Mouse (Mus musculus) myocyte (in vitro differentiated cells): ENCODE data around the gene Celf2. TPM values are rescaled to one million over a fixed set of nuclear protein-coding genes. Genes with fewer than 3 reads are reported as not detected.

ENCODE experiments used
- H3K27me3 ChIP-seq: one replicate; pipeline ENCODE4 v1.6.1; 2011; ENCODE audit not compliant: control insufficient read depth, insufficient read depth, insufficient read length
- H3K36me3 ChIP-seq: one replicate; pipeline ENCODE4 v1.6.1; 2011; ENCODE audit not compliant: control insufficient read depth, insufficient read depth
- H3K4me2 ChIP-seq: one replicate; pipeline ENCODE4 v1.6.1; 2011; ENCODE audit warnings: low read depth, control low read depth
- H3K4me3 ChIP-seq: one replicate; pipeline ENCODE4 v1.5.1; 2011; ENCODE audit warnings: mild to moderate bottlenecking, control low read depth, moderate library complexity
- H3K79me2 ChIP-seq: one replicate; pipeline ENCODE4 v1.6.1; 2011; ENCODE audit not compliant: control insufficient read depth, insufficient read depth
- H3ac ChIP-seq: one replicate; pipeline ENCODE4 v1.6.1; 2011; ENCODE audit not compliant: control insufficient read depth, insufficient read length
- CEBPB ChIP-seq: IDR thresholded peaks from 2 replicates; pipeline ENCODE4 v1.6.1; 2011; ENCODE audit warnings: mild to moderate bottlenecking, moderate library complexity; ENCODE audit not compliant: poor library complexity, insufficient read depth, severe bottlenecking
- E2F4 ChIP-seq: IDR thresholded peaks from one replicate; pipeline ENCODE4 v1.6.1; 2011; ENCODE audit warnings: mild to moderate bottlenecking, control low read depth, moderate library complexity; ENCODE audit not compliant: insufficient read depth
- MAX ChIP-seq: IDR thresholded peaks from one replicate; pipeline ENCODE4 v1.6.1; 2011; ENCODE audit warnings: low read depth, mild to moderate bottlenecking, control low read depth
- MYOD1 ChIP-seq, 3 experiments: IDR thresholded peaks; one replicate each; pipeline ENCODE4 v1.6.1; 2011; ENCODE audit warnings: control low read depth in 2 of 3, low read depth in 2 of 3, mild to moderate bottlenecking in 2 of 3, moderate library complexity in 1 of 3; ENCODE audit not compliant: insufficient read length in 2 of 3, control insufficient read depth in 1 of 3
- MYOG ChIP-seq, 3 experiments: IDR thresholded peaks; one replicate each; pipeline ENCODE4 v1.6.1; 2011; ENCODE audit warnings: control low read depth in 2 of 3, low read depth in 2 of 3, mild to moderate bottlenecking in 2 of 3; ENCODE audit not compliant: insufficient read length in 2 of 3, control insufficient read depth in 1 of 3, insufficient read depth in 1 of 3
- POLR2A ChIP-seq: IDR thresholded peaks from one replicate; pipeline ENCODE4 v1.6.1; 2011; ENCODE audit warnings: low read depth, mild to moderate bottlenecking, control low read depth, moderate library complexity; ENCODE audit not compliant: insufficient read length
- POLR2AphosphoS2 ChIP-seq: IDR thresholded peaks from one replicate; pipeline ENCODE4 v1.6.1; 2011; ENCODE audit warnings: low read depth, control low read depth; ENCODE audit not compliant: insufficient read length
- REST ChIP-seq: IDR thresholded peaks from one replicate; pipeline ENCODE4 v1.6.1; 2011; ENCODE audit warnings: mild to moderate bottlenecking, control low read depth, moderate library complexity; ENCODE audit not compliant: insufficient read depth, insufficient read length
- SRF ChIP-seq: IDR thresholded peaks from one replicate; pipeline ENCODE4 v1.6.1; 2011; ENCODE audit warnings: low read depth; ENCODE audit not compliant: control insufficient read depth, insufficient read length
- TCF12 ChIP-seq: IDR thresholded peaks from one replicate; pipeline ENCODE4 v1.6.1; 2011; ENCODE audit warnings: mild to moderate bottlenecking, control low read depth; ENCODE audit not compliant: poor library complexity, insufficient read depth, severe bottlenecking
- TCF3 ChIP-seq: IDR thresholded peaks from one replicate; pipeline ENCODE4 v1.6.1; 2011; ENCODE audit warnings: low read depth, control low read depth; ENCODE audit not compliant: insufficient read length
- USF1 ChIP-seq: IDR thresholded peaks from one replicate; pipeline ENCODE4 v1.6.1; 2011; ENCODE audit warnings: low read depth, mild to moderate bottlenecking, control low read depth, moderate library complexity
- polyA plus RNA-seq: library from polyadenylated mRNA; unstranded; fragments of >200 nt; fragmentation: generic; extraction: Trizol; gene quantifications from one replicate; pipeline ENCODE4 v1.2.1, GENCODE M21; 2012; ENCODE audit warnings: missing spikeins

Celf2 gene
- polyA plus RNA-seq, 1 experiment, result 30.1 TPM

DNA sequence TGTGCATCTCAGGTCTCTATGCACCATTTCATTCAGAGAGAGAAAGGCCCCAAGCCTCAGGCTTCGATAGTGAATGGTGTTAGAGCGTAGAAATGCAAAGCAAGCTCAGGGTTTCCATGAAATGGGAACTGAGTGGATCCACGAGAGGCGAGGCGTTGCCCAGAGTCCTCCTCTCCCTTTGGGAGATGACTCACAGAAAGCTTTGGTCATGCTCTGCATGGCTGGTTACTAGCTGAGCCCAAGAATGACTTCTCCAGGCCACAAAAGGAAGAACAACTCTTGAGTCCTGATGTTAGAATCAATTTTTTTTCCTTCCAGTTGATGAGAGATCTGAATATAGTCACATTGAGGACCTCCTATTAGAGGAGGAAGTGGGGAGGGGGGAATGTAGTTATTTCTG is 496.2 kb downstream of the Celf2 start:
- Histone ChIP-seq H3K4me3 (no peak overlapping the region), H3K27me3 (no peaks in the 10 kb centered on the region)
- TF ChIP-seq MYOG (IDR thresholded peaks at IDR 0.05; ENCODE audit: control insufficient read depth in 1 of 3, insufficient read depth in 1 of 3, insufficient read length in 2 of 3, low read depth in 2 of 3) (no peak), SRF (no peak), MYOD1 (IDR thresholded peaks at IDR 0.05; ENCODE audit: control insufficient read depth in 1 of 3, insufficient read length in 2 of 3, low read depth in 2 of 3) (no peak), USF1 (no peak), TCF3 (no peak), TCF12 (no peak), REST (no peak), POLR2AphosphoS2 (no peak), E2F4 (no peak), CEBPB (no peak), POLR2A (no peak), MAX (no peak)

DNA sequence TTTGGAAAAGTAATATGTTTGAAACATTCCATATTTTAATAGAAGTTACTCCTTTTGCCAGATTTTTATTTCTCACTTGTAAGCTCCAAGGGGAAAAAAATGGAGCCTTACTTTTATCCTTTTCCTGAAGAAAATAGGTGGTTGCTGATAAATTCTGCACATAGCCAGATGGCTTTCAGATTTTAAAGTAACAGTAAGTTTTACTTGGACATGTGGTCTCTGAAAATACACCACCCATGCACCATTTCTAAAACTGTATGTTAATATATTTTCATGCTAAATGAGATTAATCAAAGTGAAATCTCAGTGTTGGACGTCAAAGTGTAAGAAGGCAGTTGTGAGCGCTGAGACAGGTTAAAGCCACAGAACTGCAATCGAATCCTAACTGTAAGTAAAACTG is 502.5 kb downstream of the Celf2 start:
- no peak overlapping the region for H3K4me2 ChIP-seq
- TF ChIP-seq USF1, result no peak
- TF ChIP-seq SRF, result no peak
- TF ChIP-seq POLR2A, result no peak
- no peak for TF ChIP-seq E2F4
- no peak overlapping the region for H3ac ChIP-seq

More for the DNA sequence above, 496.2 kb downstream of the Celf2 start:
- no peaks in the 10 kb centered on the region for H3K36me3 ChIP-seq
- H3ac ChIP-seq, result no peak overlapping the region
- H3K79me2 ChIP-seq, result no peaks in the 10 kb centered on the region
- peak overlapping the region; percentile 57 for H3K4me2 ChIP-seq

DNA sequence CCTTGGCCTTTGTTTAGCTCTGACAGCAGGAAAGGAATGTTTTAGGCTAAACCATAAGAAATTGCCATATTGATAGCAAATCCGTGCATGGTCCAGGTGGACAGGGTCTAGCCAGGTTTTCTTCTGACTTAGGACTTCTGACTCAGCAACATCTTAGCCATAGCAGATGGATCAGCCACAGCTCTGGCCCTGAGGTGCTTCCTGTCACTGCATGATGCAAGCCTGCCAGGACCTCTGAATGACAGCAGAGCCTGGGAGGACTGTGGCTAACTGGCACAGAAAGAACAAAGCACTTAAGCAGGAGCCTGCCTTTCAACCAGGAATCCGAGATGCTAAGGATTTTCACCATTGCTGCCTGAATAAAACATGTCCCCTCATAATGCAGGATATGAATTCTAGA is 507.4 kb downstream of the Celf2 start:
- H3ac ChIP-seq, result no peak overlapping the region
- no peak overlapping the region for H3K4me3 ChIP-seq
- H3K79me2 ChIP-seq, result no peaks in the 10 kb centered on the region
- H3K36me3 ChIP-seq, result peaks cover 3% of the 10 kb centered on the region
- TF ChIP-seq MYOD1 (IDR thresholded peaks at IDR 0.05; ENCODE audit: control insufficient read depth in 1 of 3, insufficient read length in 2 of 3, low read depth in 2 of 3) (peak; percentile 4 to 69 (median 44)), CEBPB (peak; percentile 78), POLR2A (no peak), MYOG (IDR thresholded peaks at IDR 0.05; ENCODE audit: control insufficient read depth in 1 of 3, insufficient read depth in 1 of 3, insufficient read length in 2 of 3, low read depth in 2 of 3) (peak in 1 of 3 experiments; percentile 55)
- no peaks in the 10 kb centered on the region for H3K27me3 ChIP-seq
- no peak overlapping the region for H3K4me2 ChIP-seq

More for the DNA sequence above, 502.5 kb downstream of the Celf2 start:
- peaks cover 3% of the 10 kb centered on the region for H3K36me3 ChIP-seq
- H3K4me3 ChIP-seq, result no peak overlapping the region
- no peaks in the 10 kb centered on the region for H3K27me3 ChIP-seq
- no peaks in the 10 kb centered on the region for H3K79me2 ChIP-seq

DNA sequence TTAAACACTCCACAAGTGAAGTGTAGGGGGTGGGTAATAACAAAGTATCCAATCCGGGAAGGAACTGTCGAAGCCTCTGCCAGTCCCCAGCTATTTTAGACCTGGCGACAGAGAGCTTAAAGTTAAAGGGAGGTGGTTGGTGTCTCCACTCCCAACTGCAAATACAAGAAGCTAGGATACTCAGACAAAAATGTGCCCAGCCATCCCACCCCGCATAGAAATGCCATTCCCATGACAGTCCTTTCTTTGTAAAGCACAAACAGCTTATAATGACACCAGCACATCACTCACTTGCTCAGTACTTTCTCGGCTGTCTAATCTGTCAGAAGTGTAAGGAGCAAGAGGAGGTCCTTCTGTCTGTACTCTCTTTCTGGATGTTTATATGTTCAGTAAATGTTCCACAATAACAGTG is 518.3 kb downstream of the Celf2 start:
- H3K4me3 ChIP-seq, result no peak overlapping the region
- no peaks in the 10 kb centered on the region for H3K27me3 ChIP-seq
- no peak overlapping the region for H3ac ChIP-seq
- H3K79me2 ChIP-seq, result no peaks in the 10 kb centered on the region
- H3K4me2 ChIP-seq, result no peak overlapping the region
- no peaks in the 10 kb centered on the region for H3K36me3 ChIP-seq
- TF ChIP-seq TCF12, result no peak
- TF ChIP-seq E2F4, result no peak
- no peak for TF ChIP-seq TCF3
- no peak for TF ChIP-seq SRF
- no peak for TF ChIP-seq CEBPB
- TF ChIP-seq USF1, result no peak
- no peak for TF ChIP-seq MYOD1 (IDR thresholded peaks at IDR 0.05; ENCODE audit: control insufficient read depth in 1 of 3, insufficient read length in 2 of 3, low read depth in 2 of 3)
- TF ChIP-seq MYOG (IDR thresholded peaks at IDR 0.05; ENCODE audit: control insufficient read depth in 1 of 3, insufficient read depth in 1 of 3, insufficient read length in 2 of 3, low read depth in 2 of 3), result no peak
- TF ChIP-seq REST, result no peak
- no peak for TF ChIP-seq POLR2AphosphoS2
- no peak for TF ChIP-seq MAX
- TF ChIP-seq POLR2A, result no peak

DNA sequence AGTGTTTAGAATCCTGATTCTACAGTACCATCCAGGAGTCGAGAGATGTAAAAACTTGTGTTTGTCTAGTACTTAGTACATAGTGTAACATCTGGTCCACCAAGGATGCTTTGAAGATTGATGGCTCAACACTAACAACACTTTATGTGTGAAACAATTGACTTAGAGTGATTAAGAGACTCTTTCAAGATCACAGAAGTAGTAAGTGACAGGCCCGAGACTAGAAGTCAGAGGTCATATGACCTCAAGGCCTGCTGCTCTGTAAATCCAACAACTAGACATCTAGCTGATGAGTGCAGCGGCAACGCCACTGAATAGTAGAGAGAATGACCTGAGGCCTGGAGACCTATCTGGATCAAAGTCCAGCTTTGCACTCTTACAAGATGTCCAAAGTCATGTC is 523.7 kb downstream of the Celf2 start:
- Histone ChIP-seq H3K4me3 (no peak overlapping the region), H3K27me3 (no peaks in the 10 kb centered on the region), H3ac (no peak overlapping the region), H3K4me2 (no peak overlapping the region), H3K36me3 (no peaks in the 10 kb centered on the region), H3K79me2 (no peaks in the 10 kb centered on the region)
- TF ChIP-seq MAX (no peak), MYOD1 (IDR thresholded peaks at IDR 0.05; ENCODE audit: control insufficient read depth in 1 of 3, insufficient read length in 2 of 3, low read depth in 2 of 3) (no peak), REST (no peak), SRF (no peak), POLR2AphosphoS2 (no peak), TCF3 (no peak), USF1 (no peak)
